Mouse (Mus musculus): ENCODE data around the gene Bank1. TPM values are rescaled to one million over a fixed set of nuclear protein-coding genes. Genes with fewer than 3 reads are reported as not detected.

Bank1 gene
- polyA plus RNA-seq, 1 experiment: not detected

DNA sequence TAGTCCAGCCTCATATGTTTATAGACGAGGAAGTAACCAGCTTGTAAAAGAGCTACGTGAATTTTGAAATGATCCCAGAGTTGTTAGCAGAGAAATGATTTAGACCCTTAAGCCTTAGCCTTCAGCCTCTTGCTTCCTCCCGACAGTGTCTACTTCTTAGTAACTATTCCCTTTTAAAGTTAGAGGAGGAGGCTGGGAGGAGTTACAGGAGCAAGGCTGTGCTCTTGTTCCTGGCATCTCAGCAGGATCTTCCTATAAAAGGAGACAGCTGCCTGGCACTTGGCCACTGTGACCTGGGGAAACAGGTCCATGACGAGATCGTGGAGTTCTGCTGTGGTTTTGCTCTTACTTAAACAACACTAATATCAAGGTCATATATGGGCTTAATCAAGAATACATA lies 241.8 kb downstream of the Bank1 start:
- TF ChIP-seq GATA1 (IDR thresholded peaks at IDR 0.05; ENCODE audit: low read length): no peak

GRCm38 (mm10) chr3:136081264-136081663 lies 244.6 kb downstream of the Bank1 start:
- no peak for TF ChIP-seq GATA1 (IDR thresholded peaks at IDR 0.05; ENCODE audit: low read length)

GRCm38 (mm10) chr3:136078535-136078934 lies 247.3 kb downstream of the Bank1 start:
- no peak for TF ChIP-seq GATA1 (IDR thresholded peaks at IDR 0.05; ENCODE audit: low read length)

DNA sequence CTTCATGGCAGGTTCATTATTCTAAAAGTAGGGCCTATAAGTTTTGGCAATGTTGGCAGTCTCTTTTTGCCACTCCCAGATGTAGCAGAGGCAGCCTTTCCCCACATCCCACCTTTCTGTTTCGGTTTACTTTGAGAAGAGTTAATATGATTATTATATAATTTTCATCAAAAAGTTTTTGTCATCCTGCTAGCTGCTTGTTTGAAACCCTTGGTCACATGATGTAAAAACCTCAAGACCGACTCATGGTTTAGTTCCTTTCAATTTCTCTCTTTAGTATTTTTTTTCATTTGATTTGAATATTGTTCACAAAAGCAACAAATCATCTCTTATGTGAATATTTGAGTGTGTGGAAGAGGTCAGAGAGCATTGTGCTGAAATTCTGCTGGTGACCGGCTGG lies 255.5 kb downstream of the Bank1 start:
- TF ChIP-seq GATA1 (IDR thresholded peaks at IDR 0.05; ENCODE audit: low read length): no peak

DNA sequence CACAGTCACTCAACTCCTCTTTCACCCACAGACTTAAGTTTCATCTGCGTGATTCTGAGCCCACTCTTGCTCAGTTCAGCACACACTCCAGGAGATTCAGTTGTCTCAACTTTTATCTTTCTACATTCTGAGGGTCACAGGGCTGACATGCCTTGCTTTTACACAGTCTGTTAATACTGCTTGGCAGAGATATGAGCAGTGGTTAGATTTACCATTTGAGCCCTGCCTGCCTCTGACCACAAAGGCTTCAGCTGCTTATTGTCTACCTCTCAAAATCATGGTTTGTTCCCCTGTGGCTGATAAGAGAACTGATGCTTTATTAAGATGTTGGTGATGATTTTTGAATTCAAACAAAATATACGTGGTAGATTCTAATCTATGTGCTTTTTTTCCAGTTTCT lies 264.0 kb downstream of the Bank1 start:
- TF ChIP-seq GATA1 (IDR thresholded peaks at IDR 0.05; ENCODE audit: low read length): peak; percentile 28

DNA sequence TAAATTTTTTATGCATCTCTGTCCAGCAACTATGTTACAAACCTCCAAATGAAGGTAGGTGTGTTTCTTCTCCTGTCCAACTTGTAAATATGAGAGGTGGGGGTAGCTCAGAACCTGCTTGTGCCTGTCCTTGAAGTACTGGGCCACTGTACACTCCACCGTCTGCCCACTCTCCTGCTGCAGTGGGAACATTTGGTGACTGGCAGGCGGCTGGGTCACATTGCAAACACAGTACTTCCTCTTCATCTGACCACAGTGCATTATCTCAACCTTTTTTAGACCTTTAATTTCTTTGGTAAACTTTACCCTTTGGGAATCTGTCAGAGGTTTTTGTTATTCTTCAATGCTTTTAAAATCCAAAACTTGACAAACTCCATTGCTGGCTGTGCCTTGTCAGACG lies 275.2 kb downstream of the Bank1 start:
- TF ChIP-seq GATA1 (IDR thresholded peaks at IDR 0.05; ENCODE audit: low read length): no peak

- TF ChIP-seq GATA1 (IDR thresholded peaks at IDR 0.05; ENCODE audit: low read length): no peak
Observed at GRCm38 (mm10) chr3:136050215-136050614, 275.7 kb downstream of the Bank1 start.

DNA sequence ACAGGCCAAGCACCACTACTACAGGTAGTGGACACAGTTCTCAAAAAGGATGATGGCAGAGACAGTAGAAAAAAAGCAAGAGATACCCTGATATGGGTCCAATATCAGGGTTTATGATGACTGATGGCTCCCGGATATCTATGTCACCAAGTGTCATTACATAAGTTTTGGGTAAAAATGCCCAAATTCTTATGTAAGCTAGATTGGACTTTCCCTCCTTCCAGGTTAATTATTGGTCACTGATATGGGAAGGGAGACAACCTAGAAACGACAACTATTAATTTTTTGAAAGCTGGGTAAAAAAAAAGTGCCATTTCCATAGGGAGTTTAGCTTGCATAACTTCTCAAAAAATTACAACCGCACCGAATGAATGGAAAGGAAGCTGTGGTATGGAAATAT lies 277.8 kb downstream of the Bank1 start:
- TF ChIP-seq GATA1 (IDR thresholded peaks at IDR 0.05; ENCODE audit: low read length): no peak

DNA sequence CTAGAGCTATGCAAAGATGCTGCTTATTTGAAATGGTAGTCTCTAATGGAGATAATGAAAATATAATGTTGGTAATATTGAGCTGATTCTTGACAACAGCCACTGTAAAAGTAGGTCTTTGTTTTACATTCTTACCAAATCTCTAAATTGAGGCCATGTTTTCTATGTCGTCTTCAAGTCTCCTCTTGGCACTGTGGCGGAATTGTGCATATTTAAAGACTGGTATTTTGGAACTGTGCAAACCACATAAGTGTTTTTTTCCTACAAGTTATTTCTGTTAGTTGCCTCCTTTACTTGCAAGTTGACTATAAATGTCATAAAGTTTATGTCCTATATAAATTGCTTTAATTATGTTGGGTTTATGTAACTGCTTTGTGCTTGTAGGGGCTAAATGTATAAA lies 280.5 kb downstream of the Bank1 start:
- no peak for TF ChIP-seq GATA1 (IDR thresholded peaks at IDR 0.05; ENCODE audit: low read length)

- no peak for TF ChIP-seq GATA1 (IDR thresholded peaks at IDR 0.05; ENCODE audit: low read length)
Observed at GRCm38 (mm10) chr3:136040041-136040440, 285.8 kb downstream of the Bank1 start.

DNA sequence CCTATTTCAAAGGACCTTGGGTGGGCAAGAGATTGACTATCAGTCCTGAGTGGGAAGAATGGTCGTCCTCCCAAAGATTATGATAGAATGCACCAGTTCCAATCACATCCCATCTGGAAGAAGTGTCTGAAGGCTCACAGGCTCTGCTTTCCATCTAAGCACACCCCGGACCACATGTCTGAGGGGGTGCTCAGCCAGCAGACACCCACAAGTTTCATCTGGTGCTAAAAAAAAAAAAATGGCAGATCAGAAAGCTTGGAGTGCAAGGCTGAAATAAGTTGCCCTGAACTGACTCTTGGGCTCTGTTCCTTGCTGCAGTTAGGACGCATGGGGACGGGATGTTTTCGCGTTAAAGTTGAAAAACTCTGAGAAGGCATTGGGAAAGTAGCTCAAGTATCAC lies 286.4 kb downstream of the Bank1 start:
- no peak for TF ChIP-seq GATA1 (IDR thresholded peaks at IDR 0.05; ENCODE audit: low read length)

DNA sequence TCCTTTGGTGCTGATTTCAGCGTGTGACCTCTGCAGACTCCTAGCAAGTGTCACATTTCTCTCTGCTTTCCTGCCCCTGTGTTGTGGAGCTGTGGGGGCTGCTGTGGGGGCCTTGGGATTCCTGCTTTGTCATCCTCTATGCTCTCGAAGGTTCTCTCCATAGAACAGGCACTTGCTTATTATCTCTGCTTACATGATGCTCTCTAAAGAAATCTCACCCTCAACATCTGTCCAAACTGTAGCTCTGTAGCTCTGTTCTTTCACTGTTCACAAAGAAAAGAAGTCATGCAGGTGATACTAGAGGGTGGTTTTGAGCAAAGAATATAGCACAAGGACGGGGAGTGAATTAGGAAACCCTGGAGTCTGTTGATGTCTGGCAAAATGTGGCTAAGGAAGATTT lies 288.6 kb downstream of the Bank1 start:
- no peak for TF ChIP-seq GATA1 (IDR thresholded peaks at IDR 0.05; ENCODE audit: low read length)

DNA sequence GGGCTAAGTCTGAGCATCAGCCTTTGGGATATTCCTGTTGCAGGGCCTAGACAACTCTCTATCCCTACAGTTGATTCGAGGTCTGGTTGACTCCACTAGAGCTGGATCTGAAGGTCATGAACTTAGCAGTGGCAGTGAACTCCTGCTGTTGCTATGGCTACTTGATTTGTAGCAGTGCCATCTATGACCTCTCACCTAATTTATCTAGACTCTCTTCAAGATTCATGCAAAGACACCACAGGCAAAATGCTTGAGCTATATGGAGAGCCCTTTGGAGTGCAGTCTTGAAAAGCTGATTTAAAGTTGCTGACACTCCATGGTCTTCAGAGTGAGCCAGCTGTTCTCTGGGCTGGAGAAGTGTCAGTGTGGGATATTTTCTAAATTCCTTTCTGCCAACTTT lies 290.1 kb downstream of the Bank1 start:
- no peak for TF ChIP-seq GATA1 (IDR thresholded peaks at IDR 0.05; ENCODE audit: low read length)

GRCm38 (mm10) chr3:136024876-136025275 lies 301.0 kb downstream of the Bank1 start:
- TF ChIP-seq GATA1 (IDR thresholded peaks at IDR 0.05; ENCODE audit: low read length): no peak

GRCm38 (mm10) chr3:136017517-136017916 lies 308.3 kb downstream of the Bank1 start:
- no peak for TF ChIP-seq GATA1 (IDR thresholded peaks at IDR 0.05; ENCODE audit: low read length)

- TF ChIP-seq GATA1 (IDR thresholded peaks at IDR 0.05; ENCODE audit: low read length): no peak
Observed at GRCm38 (mm10) chr3:136010616-136011015, 315.2 kb downstream of the Bank1 start.

- no peak for TF ChIP-seq GATA1 (IDR thresholded peaks at IDR 0.05; ENCODE audit: low read length)
Observed at GRCm38 (mm10) chr3:136007846-136008245, 318.0 kb downstream of the Bank1 start.

DNA sequence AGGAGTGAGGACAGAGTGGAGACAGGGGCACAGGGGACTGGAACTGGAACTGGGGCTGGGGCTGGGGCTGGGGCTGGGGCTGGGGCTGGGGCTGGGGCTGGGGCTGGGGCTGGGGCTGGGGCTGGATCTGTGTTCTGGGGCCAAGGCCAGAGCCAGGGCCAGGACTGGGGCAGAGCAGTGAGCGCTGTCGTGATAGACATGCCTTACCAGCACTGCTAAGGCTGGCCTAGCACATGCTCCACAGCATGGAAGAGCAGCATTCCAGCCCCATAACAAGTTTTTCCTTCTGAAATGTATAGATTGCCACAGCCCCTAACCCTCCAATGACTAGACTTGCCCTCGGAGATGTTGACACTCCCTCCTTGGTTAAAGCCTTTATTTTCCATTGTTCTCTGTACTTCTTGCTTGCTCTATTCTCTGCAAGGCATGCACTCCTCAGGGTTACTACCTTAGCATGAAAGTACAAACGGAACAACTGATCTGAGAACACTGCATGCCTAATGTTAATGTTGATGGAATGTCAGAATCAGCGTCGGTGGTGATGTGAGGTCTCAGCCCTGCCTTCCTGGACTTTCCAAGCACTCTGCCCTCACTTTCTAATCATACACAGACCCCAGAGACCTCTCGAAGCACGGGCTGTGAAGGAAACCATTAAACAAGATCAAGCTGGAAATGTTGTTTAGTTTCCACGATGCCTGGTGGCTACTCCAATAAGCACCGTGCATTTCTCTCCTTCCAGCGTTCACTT lies 318.6 kb downstream of the Bank1 start:
- TF ChIP-seq GATA1 (IDR thresholded peaks at IDR 0.05; ENCODE audit: low read length): no peak

Measured in G1E-ER4 (cell line).